Mouse (Mus musculus): ENCODE results near the gene Ucma.

Ucma gene

GRCm38 (mm10) chr2:5007107-5007506 is 31.2 kb downstream of the Ucma start:
- DNase-seq (ENCODE audit: low spot score in 2 of 2): no peak

- no peak for DNase-seq (ENCODE audit: low spot score in 2 of 2)
These were observed 36.1 kb downstream of the Ucma start for GRCm38 (mm10) chr2:5011898-5012490.

GRCm38 (mm10) chr2:5012491-5013324 is 36.8 kb downstream of the Ucma start, which contains the start of gene Mcm10:
Gene Mcm10 (minus strand): TSS chr2:5012791.
- peak; percentile 84 to 94 for DNase-seq (ENCODE audit: low spot score in 2 of 2)

- DNase-seq (ENCODE audit: low spot score in 2 of 2): no peak
These were observed 38.7 kb downstream of the Ucma start for GRCm38 (mm10) chr2:5014616-5015015.

- DNase-seq (ENCODE audit: low spot score in 2 of 2): no peak
These were observed 39.6 kb downstream of the Ucma start for GRCm38 (mm10) chr2:5015527-5015926.

GRCm38 (mm10) chr2:5016922-5017321 is 41.0 kb downstream of the Ucma start:
- DNase-seq (ENCODE audit: low spot score in 2 of 2): no peak

GRCm38 (mm10) chr2:5019708-5020107 is 43.8 kb downstream of the Ucma start:
- no peak for DNase-seq (ENCODE audit: low spot score in 2 of 2)

- DNase-seq (ENCODE audit: low spot score in 2 of 2): no peak
These were observed 47.4 kb downstream of the Ucma start for GRCm38 (mm10) chr2:5023275-5023674.

GRCm38 (mm10) chr2:5023699-5024399 is 47.9 kb downstream of the Ucma start:
- DNase-seq (ENCODE audit: low spot score in 2 of 2): no peak

- no peak for DNase-seq (ENCODE audit: low spot score in 2 of 2)
These were observed 49.3 kb downstream of the Ucma start for GRCm38 (mm10) chr2:5025162-5025733.

GRCm38 (mm10) chr2:5027057-5027456 is 51.1 kb downstream of the Ucma start:
- no peak for DNase-seq (ENCODE audit: low spot score in 2 of 2)

GRCm38 (mm10) chr2:5028047-5028446 is 52.1 kb downstream of the Ucma start:
- no peak for DNase-seq (ENCODE audit: low spot score in 2 of 2)

GRCm38 (mm10) chr2:5029808-5030207 is 53.9 kb downstream of the Ucma start:
- no peak for DNase-seq (ENCODE audit: low spot score in 2 of 2)

- DNase-seq (ENCODE audit: low spot score in 2 of 2): no peak
These were observed 55.3 kb downstream of the Ucma start for GRCm38 (mm10) chr2:5031215-5031614.

- no peak for DNase-seq (ENCODE audit: low spot score in 2 of 2)
These were observed 56.7 kb downstream of the Ucma start for GRCm38 (mm10) chr2:5032665-5033064.

- DNase-seq (ENCODE audit: low spot score in 2 of 2): no peak
These were observed 57.9 kb downstream of the Ucma start for GRCm38 (mm10) chr2:5033546-5034420.

- no peak for DNase-seq (ENCODE audit: low spot score in 2 of 2)
These were observed 58.9 kb downstream of the Ucma start for GRCm38 (mm10) chr2:5034801-5035200.

GRCm38 (mm10) chr2:5035241-5035640 is 59.3 kb downstream of the Ucma start:
- no peak for DNase-seq (ENCODE audit: low spot score in 2 of 2)

Data from cerebellum, postnatal 4 days (tissue).